Comparison of ENCODE assay signal across 18 mouse cellular contexts in the genomic region with DNA sequence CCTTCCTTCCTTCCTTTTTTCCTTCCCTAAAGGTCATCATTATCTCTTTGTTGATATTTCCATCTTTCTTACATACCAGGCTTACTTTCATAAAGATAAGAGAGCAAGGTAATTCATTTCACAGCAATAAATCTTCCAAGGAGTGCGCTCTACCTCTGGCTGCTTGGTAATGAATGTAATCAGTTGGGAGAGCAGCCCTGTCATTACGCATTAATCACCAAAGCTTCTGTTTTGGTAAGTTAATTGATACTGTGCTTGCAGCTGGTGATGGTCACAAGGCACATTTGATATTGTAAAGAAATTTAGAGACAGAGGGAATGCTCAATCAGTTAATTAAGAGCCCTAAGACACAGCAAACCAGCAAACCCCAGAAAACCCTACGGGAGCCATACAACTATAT.
"Had no signal": no experiment of that assay in that cellular context is flagged by ENCODE, and none has a peak within 500 bp of the region (broad histone marks: within the 10 kb centered on the region; RNA-seq: fewer than 3 reads in every experiment).

No protein-coding gene starts in this region.

- H3K4me2 ChIP-seq: limb, embryonic 12.5 days; liver, embryonic 13.5 days; lung, embryonic 15.5 days; midbrain, embryonic 12.5 days; stomach, embryonic 15.5 days had no signal

- H3K27me3 ChIP-seq: limb, embryonic 12.5 days; liver, embryonic 13.5 days; lung, embryonic 15.5 days; megakaryocyte, embryonic 14.5 days; stomach, embryonic 15.5 days had no signal

- H3K4me1 ChIP-seq: liver, embryonic 13.5 days; megakaryocyte, embryonic 14.5 days; midbrain, embryonic 12.5 days; stomach, embryonic 15.5 days had no signal

- H3K9ac ChIP-seq: limb, embryonic 12.5 days; liver, embryonic 13.5 days; liver, postnatal 0 days; lung, embryonic 15.5 days; midbrain, embryonic 12.5 days; stomach, embryonic 15.5 days had no signal

- DNase-seq: kidney, adult 8-10 months; kidney, postnatal 36 days; layer of hippocampus, adult 9-11 months; liver; liver, embryonic 13.5 days; liver, postnatal 0 days; lung, postnatal 14 days; thymus, adult 2 months; thymus, postnatal 25 days had no signal

- H3K9me3 ChIP-seq: limb, embryonic 12.5 days; liver, embryonic 13.5 days; lung, embryonic 15.5 days; megakaryocyte, embryonic 14.5 days; midbrain, embryonic 12.5 days; stomach, embryonic 15.5 days had no signal

- ATAC-seq: intestine, postnatal 0 days; liver, postnatal 0 days; midbrain, embryonic 16.5 days had no signal

- H3K36me3 ChIP-seq: limb, embryonic 12.5 days; liver, embryonic 13.5 days; lung, embryonic 15.5 days; midbrain, embryonic 12.5 days; stomach, embryonic 15.5 days had no signal

- H3K27ac ChIP-seq: kidney, postnatal 0 days; limb, embryonic 12.5 days; liver, embryonic 13.5 days; lung, embryonic 15.5 days; macrophage; midbrain, embryonic 12.5 days; stomach, embryonic 15.5 days had no signal

- H3K4me3 ChIP-seq: limb, embryonic 12.5 days; liver, embryonic 13.5 days; lung, embryonic 15.5 days; megakaryocyte, embryonic 14.5 days; midbrain, embryonic 12.5 days; stomach, embryonic 15.5 days had no signal
